Mouse (Mus musculus): ENCODE measurements around the gene Ttc33. TPM values are rescaled to one million over a fixed set of nuclear protein-coding genes. Genes with fewer than 3 reads are reported as not detected.

Gene Ttc33
- total RNA-seq, 1 experiment = 24.2 TPM

GRCm38 (mm10) chr15:5262874-5263504 is 77.7 kb downstream of the Ttc33 start:
- no peaks in the 10 kb centered on the region for H3K36me3 ChIP-seq (ENCODE audit: control insufficient read depth, insufficient read depth, low read length, poor library complexity, severe bottlenecking)
- no peak overlapping the region for H3K9ac ChIP-seq (ENCODE audit: insufficient read depth, low read depth, low read length, poor library complexity, severe bottlenecking)
- no peak overlapping the region for H3K27ac ChIP-seq (ENCODE audit: insufficient read depth, low read depth, low read length, poor library complexity, severe bottlenecking)
- H3K4me1 ChIP-seq (ENCODE audit: control insufficient read depth in 2 of 2, insufficient read depth in 2 of 2, low read length in 2 of 2, poor library complexity in 1 of 2) = no peaks in the 10 kb centered on the region
- no peak for DNase-seq (ENCODE audit: low read depth, low spot score)
- in situ Hi-C loops (cut with MboI; ENCODE audit: low sequenced_read_pairs in 2 of 2, unreplicated experiment in 2 of 2) = no loop called here
- no peaks in the 10 kb centered on the region for H3K9me3 ChIP-seq (ENCODE audit: control insufficient read depth, insufficient read depth, low read depth, low read length)
- no peak overlapping the region for H3K4me3 ChIP-seq (ENCODE audit: insufficient read depth in 1 of 2, low read depth in 1 of 2, low read length in 2 of 2, poor library complexity in 1 of 2, severe bottlenecking in 1 of 2)
- no peak for TF ChIP-seq ZC3H11A (IDR thresholded peaks at IDR 0.05; ENCODE audit: borderline replicate concordance, low read depth, low read length)
- no peak for TF ChIP-seq ZNF384 (IDR thresholded peaks at IDR 0.05; ENCODE audit: low read depth, low read length)
- TF ChIP-seq HCFC1 (IDR thresholded peaks at IDR 0.05; ENCODE audit: borderline replicate concordance, insufficient read depth, low read length) = no peak
- TF ChIP-seq CHD2 (IDR thresholded peaks at IDR 0.05; ENCODE audit: low read depth, low read length) = no peak
- no peak for TF ChIP-seq MAFK (IDR thresholded peaks at IDR 0.05; ENCODE audit: insufficient read depth, low read depth, low read length)

- H3K9me3 ChIP-seq (ENCODE audit: control insufficient read depth, insufficient read depth, low read depth, low read length) = no peaks in the 10 kb centered on the region
- H3K36me3 ChIP-seq (ENCODE audit: control insufficient read depth, insufficient read depth, low read length, poor library complexity, severe bottlenecking) = no peaks in the 10 kb centered on the region
- no peak for DNase-seq (ENCODE audit: low read depth, low spot score)
- TF ChIP-seq ZC3H11A (IDR thresholded peaks at IDR 0.05; ENCODE audit: borderline replicate concordance, low read depth, low read length) (no peak), CHD2 (IDR thresholded peaks at IDR 0.05; ENCODE audit: low read depth, low read length) (no peak), ZNF384 (IDR thresholded peaks at IDR 0.05; ENCODE audit: low read depth, low read length) (no peak), MAFK (IDR thresholded peaks at IDR 0.05; ENCODE audit: insufficient read depth, low read depth, low read length) (no peak), HCFC1 (IDR thresholded peaks at IDR 0.05; ENCODE audit: borderline replicate concordance, insufficient read depth, low read length) (no peak)
- no peak overlapping the region for H3K27ac ChIP-seq (ENCODE audit: insufficient read depth, low read depth, low read length, poor library complexity, severe bottlenecking)
- in situ Hi-C loops (cut with MboI; ENCODE audit: low sequenced_read_pairs in 2 of 2, unreplicated experiment in 2 of 2) = no loop called here
- no peak overlapping the region for H3K4me3 ChIP-seq (ENCODE audit: insufficient read depth in 1 of 2, low read depth in 1 of 2, low read length in 2 of 2, poor library complexity in 1 of 2, severe bottlenecking in 1 of 2)
- no peaks in the 10 kb centered on the region for H3K4me1 ChIP-seq (ENCODE audit: control insufficient read depth in 2 of 2, insufficient read depth in 2 of 2, low read length in 2 of 2, poor library complexity in 1 of 2)
- no peak overlapping the region for H3K9ac ChIP-seq (ENCODE audit: insufficient read depth, low read depth, low read length, poor library complexity, severe bottlenecking)
These were observed 80.8 kb downstream of the Ttc33 start for GRCm38 (mm10) chr15:5266095-5266494.

Other genes with a start within 250 kb of the Ttc33 start
- gene C7, start 121.8 kb upstream of the Ttc33 start, total RNA-seq (2012; rRNA removed) = 0.16 and 0.18 TPM in 2 replicates
- gene Card6, start 77.0 kb upstream of the Ttc33 start, total RNA-seq (2012; rRNA removed) = 0.18 and 0.37 TPM in 2 replicates
- gene Rpl37, start 68.9 kb upstream of the Ttc33 start, total RNA-seq (2012; rRNA removed) = 1,373 and 1,829 TPM in 2 replicates
- gene Prkaa1, start 41.7 kb upstream of the Ttc33 start, total RNA-seq (2012; rRNA removed) = 9.7 and 12.9 TPM in 2 replicates
- 1.6 and 2.0 TPM in 2 replicates for gene Ptger4, start 58.7 kb downstream of the Ttc33 start, total RNA-seq (2012; rRNA removed)

Measured in ES-E14 (cell line).